Mouse (Mus musculus) embryonic facial prominence, embryonic 10.5 days (tissue): ENCODE results near the gene Nosip. TPM values are rescaled to one million over a fixed set of nuclear protein-coding genes. Genes with fewer than 3 reads are reported as not detected.
A peak's percentile ranks its signal among the peaks of the same experiment; 100 is the strongest.

Source experiments
- DNase-seq: peaks from one replicate; pipeline ENCODE4 v3.0.0-alpha.2; 2017; ENCODE audit warnings: low spot score
- H3K27ac ChIP-seq: fragments of 300-500 bp; sonication (generic); replicated peaks from 2 replicates; pipeline ENCODE4 v1.5.1; 2016; ENCODE audit warnings: mild to moderate bottlenecking
- H3K27me3 ChIP-seq: fragments of 300-500 bp; sonication (generic); replicated peaks from 2 replicates; pipeline ENCODE4 v1.6.1; 2016; ENCODE audit warnings: low read depth, mild to moderate bottlenecking; ENCODE audit not compliant: poor library complexity, severe bottlenecking
- H3K36me3 ChIP-seq: fragments of 300-500 bp; sonication (generic); replicated peaks from 2 replicates; pipeline ENCODE4 v1.6.1; 2016; ENCODE audit warnings: mild to moderate bottlenecking, moderate library complexity
- H3K4me1 ChIP-seq: fragments of 300-500 bp; sonication (generic); 2 replicates; pipeline ENCODE4 v1.6.1; 2016
- H3K4me3 ChIP-seq: fragments of 300-500 bp; sonication (generic); 2 replicates; pipeline ENCODE4 v1.5.1; 2016; ENCODE audit warnings: mild to moderate bottlenecking, moderate library complexity
- H3K9me3 ChIP-seq: fragments of 300-500 bp; sonication (generic); 2 replicates; pipeline ENCODE4 v1.6.1; 2016; ENCODE audit warnings: mild to moderate bottlenecking
- WGBS: fragments of 180-500 bp; shearing (Covaris S2); methylation state at CpG from one replicate; pipeline ENCODE4 v1.1.7; 2016; 5-methylcytosine and 5-hydroxymethylcytosine counted together
- polyA plus RNA-seq: library from polyadenylated mRNA; unstranded; fragments of >200 nt; fragmentation: Nextera tagmentation; extraction: Ambion mirVana; gene quantifications from 2 replicates; pipeline ENCODE4 v1.2.1, GENCODE M21; 2016

The Nosip gene
- polyA plus RNA-seq, 1 experiment from 2014 or later: 70.8 TPM

- DNase-seq: no peak
- 88% methylated on average over 15 of the region's 15 CpGs for WGBS
- Histone ChIP-seq H3K4me1 (peaks cover 26% of the 10 kb centered on the region), H3K27ac (no peak overlapping the region), H3K36me3 (peaks cover 35% of the 10 kb centered on the region), H3K4me3 (no peak overlapping the region), H3K9me3 (no peaks in the 10 kb centered on the region), H3K27me3 (peaks cover 7% of the 10 kb centered on the region; the same call in 1 of the 2 replicates)
Measured at GRCm38 (mm10) chr7:45024281-45025248, 37.7 kb upstream of the Nosip start.

GRCm38 (mm10) chr7:45025601-45026220, 36.5 kb upstream of the Nosip start:
- no peak for DNase-seq
- WGBS: 80% methylated on average over 8 of the region's 8 CpGs
- peaks cover 46% of the 10 kb centered on the region for H3K36me3 ChIP-seq
- peaks cover 20% of the 10 kb centered on the region for H3K4me1 ChIP-seq
- H3K27me3 ChIP-seq: 0 out of 2 replicates have a peak, but pooled peaks cover 2% of the 10 kb centered on the region
- no peaks in the 10 kb centered on the region for H3K9me3 ChIP-seq
- H3K4me3 ChIP-seq: peak overlapping the region; percentile 8; the same call in 1 of the 2 replicates
- H3K27ac ChIP-seq: 0 out of 2 replicates have a peak overlapping the region, but pooled peaks have one; percentile 24

DNA sequence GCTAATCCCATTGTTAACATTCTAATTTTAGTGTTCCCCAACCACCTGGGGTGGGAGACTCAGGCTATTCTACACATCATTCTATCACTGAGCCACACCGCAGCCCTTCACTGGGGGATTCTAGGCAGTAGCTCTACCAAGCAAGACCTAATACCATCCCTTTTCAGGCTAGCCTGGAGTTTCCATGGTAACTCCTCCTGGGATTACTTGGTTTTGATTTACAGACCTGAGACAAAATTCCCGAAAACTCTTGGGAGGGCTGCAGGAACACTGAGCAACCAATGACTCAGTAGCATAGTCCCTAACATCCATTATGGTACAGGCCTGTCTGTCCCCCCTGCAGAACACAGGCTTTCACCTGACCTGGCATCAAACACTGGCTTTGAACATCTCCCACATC, 36.0 kb upstream of the Nosip start:
- WGBS: 66% methylated on average over 2 of the region's 2 CpGs
- H3K9me3 ChIP-seq: no peaks in the 10 kb centered on the region
- peaks cover 52% of the 10 kb centered on the region for H3K36me3 ChIP-seq
- H3K27ac ChIP-seq: no peak overlapping the region
- H3K4me1 ChIP-seq: peaks cover 16% of the 10 kb centered on the region
- H3K4me3 ChIP-seq: no peak overlapping the region
- DNase-seq: no peak
- H3K27me3 ChIP-seq: no peaks in the 10 kb centered on the region

- no peaks in the 10 kb centered on the region for H3K9me3 ChIP-seq
- WGBS: 93% methylated on average over 9 of the region's 9 CpGs
- peaks cover 15% of the 10 kb centered on the region for H3K4me1 ChIP-seq
- H3K27me3 ChIP-seq: no peaks in the 10 kb centered on the region
- H3K4me3 ChIP-seq: no peak overlapping the region
- no peak overlapping the region for H3K27ac ChIP-seq
- no peak for DNase-seq
- peaks cover 67% of the 10 kb centered on the region for H3K36me3 ChIP-seq
Measured at GRCm38 (mm10) chr7:45027761-45028160, 34.5 kb upstream of the Nosip start.

GRCm38 (mm10) chr7:45028351-45028750, 33.9 kb upstream of the Nosip start:
- Histone ChIP-seq H3K4me3 (no peak overlapping the region), H3K27ac (no peak overlapping the region), H3K4me1 (peaks cover 15% of the 10 kb centered on the region), H3K9me3 (no peaks in the 10 kb centered on the region), H3K36me3 (peaks cover 73% of the 10 kb centered on the region), H3K27me3 (no peaks in the 10 kb centered on the region)
- WGBS: 95% methylated on average over 11 of the region's 11 CpGs
- DNase-seq: no peak

DNA sequence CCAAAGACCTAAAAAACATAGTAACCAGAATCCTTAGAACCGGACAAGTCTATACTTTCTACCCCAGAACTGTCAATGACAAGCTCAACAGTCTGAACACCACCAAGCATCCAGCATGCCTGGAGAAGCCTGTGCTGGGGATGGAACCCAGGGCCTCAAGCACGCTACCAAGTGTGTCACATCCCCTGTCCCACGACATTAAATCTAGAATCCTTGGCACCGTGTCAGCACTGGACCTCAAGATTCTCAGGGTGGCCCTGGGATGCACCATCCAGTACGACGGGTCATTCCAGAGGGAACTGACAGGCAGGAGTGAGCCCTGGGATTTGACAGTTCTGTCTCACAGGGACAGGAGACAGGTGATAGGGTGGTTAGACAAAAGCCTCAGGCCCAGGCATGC, 32.2 kb upstream of the Nosip start:
- peaks cover 15% of the 10 kb centered on the region for H3K4me1 ChIP-seq
- no peaks in the 10 kb centered on the region for H3K9me3 ChIP-seq
- peaks cover 89% of the 10 kb centered on the region for H3K36me3 ChIP-seq
- no peak overlapping the region for H3K27ac ChIP-seq
- H3K27me3 ChIP-seq: no peaks in the 10 kb centered on the region
- no peak for DNase-seq
- WGBS: 95% methylated on average over 6 of the region's 6 CpGs
- no peak overlapping the region for H3K4me3 ChIP-seq

GRCm38 (mm10) chr7:45030857-45031256, 31.4 kb upstream of the Nosip start:
- peaks cover 11% of the 10 kb centered on the region for H3K4me1 ChIP-seq
- 96% methylated on average over 8 of the region's 8 CpGs for WGBS
- no peak overlapping the region for H3K27ac ChIP-seq
- H3K27me3 ChIP-seq: no peaks in the 10 kb centered on the region
- no peaks in the 10 kb centered on the region for H3K9me3 ChIP-seq
- H3K4me3 ChIP-seq: no peak overlapping the region
- peaks cover 98% of the 10 kb centered on the region for H3K36me3 ChIP-seq
- DNase-seq: no peak

- WGBS: 95% methylated on average over 19 of the region's 19 CpGs
- H3K4me3 ChIP-seq: no peak overlapping the region
- H3K36me3 ChIP-seq: peaks cover 100% of the 10 kb centered on the region
- H3K4me1 ChIP-seq: no peaks in the 10 kb centered on the region
- H3K27me3 ChIP-seq: no peaks in the 10 kb centered on the region
- no peak for DNase-seq
- H3K9me3 ChIP-seq: no peaks in the 10 kb centered on the region
- H3K27ac ChIP-seq: no peak overlapping the region
Measured at GRCm38 (mm10) chr7:45033722-45034359, 28.4 kb upstream of the Nosip start.

DNA sequence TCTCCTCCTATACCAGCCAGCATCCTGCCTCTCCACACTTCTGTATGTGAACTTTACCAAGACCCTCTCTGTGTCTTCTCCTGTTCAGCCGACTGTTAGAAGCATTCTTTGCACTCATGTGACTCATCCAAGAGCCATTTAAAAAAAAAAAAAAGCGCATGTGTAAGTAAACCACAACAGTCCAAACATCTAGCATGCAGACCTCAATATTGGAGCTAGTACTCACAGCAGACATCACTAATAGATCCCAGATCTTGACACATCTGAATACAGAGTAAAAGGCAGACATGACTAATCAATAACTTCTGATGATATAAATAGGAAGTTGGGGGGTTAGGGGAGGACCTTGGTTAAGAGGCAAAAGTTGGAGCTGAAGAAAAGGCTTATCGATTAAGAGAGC, 26.6 kb upstream of the Nosip start:
- no peak overlapping the region for H3K27ac ChIP-seq
- no peaks in the 10 kb centered on the region for H3K4me1 ChIP-seq
- H3K27me3 ChIP-seq: no peaks in the 10 kb centered on the region
- H3K36me3 ChIP-seq: peaks cover 100% of the 10 kb centered on the region
- no peak overlapping the region for H3K4me3 ChIP-seq
- WGBS: 87% methylated on average over 3 of the region's 3 CpGs
- no peak for DNase-seq
- no peaks in the 10 kb centered on the region for H3K9me3 ChIP-seq

GRCm38 (mm10) chr7:45036702-45037101, 25.5 kb upstream of the Nosip start:
- peaks cover 100% of the 10 kb centered on the region for H3K36me3 ChIP-seq
- 87% methylated on average over 11 of the region's 11 CpGs for WGBS
- H3K4me3 ChIP-seq: no peak overlapping the region
- DNase-seq: no peak
- H3K27me3 ChIP-seq: no peaks in the 10 kb centered on the region
- no peak overlapping the region for H3K27ac ChIP-seq
- no peaks in the 10 kb centered on the region for H3K4me1 ChIP-seq
- no peaks in the 10 kb centered on the region for H3K9me3 ChIP-seq

GRCm38 (mm10) chr7:45037720-45038361, 24.4 kb upstream of the Nosip start:
- 73% methylated on average over 7 of the region's 7 CpGs for WGBS
- Histone ChIP-seq H3K27ac (no peak overlapping the region), H3K27me3 (no peaks in the 10 kb centered on the region), H3K4me3 (0 out of 2 replicates have a peak overlapping the region, but pooled peaks have one; percentile 21), H3K36me3 (peaks cover 100% of the 10 kb centered on the region), H3K9me3 (no peaks in the 10 kb centered on the region), H3K4me1 (no peaks in the 10 kb centered on the region)
- peak; percentile 65 for DNase-seq

DNA sequence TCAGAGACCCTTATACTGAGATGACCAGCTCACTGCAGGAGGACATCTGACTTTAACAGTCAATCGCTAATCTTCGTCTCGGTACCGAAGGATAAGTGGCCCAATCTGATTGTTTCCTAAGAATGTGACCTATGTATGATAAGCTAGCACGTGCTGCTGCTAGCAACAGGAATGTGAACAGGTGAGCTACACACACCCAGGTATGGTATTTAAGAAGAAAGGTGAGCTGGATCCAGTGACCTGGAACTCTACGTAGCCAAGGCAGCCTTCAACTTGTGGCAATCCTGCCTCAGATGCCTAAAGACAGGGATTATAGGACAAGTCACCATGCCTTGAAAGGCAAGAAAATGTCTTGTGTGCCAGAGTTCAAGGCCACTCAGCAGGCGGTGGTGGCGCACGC, 23.8 kb upstream of the Nosip start:
- WGBS: 94% methylated on average over 9 of the region's 9 CpGs
- peaks cover 100% of the 10 kb centered on the region for H3K36me3 ChIP-seq
- DNase-seq: no peak

More for the DNA sequence above, 23.8 kb upstream of the Nosip start:
- H3K4me3 ChIP-seq: no peak overlapping the region
- no peaks in the 10 kb centered on the region for H3K9me3 ChIP-seq
- no peaks in the 10 kb centered on the region for H3K27me3 ChIP-seq
- H3K4me1 ChIP-seq: no peaks in the 10 kb centered on the region
- no peak overlapping the region for H3K27ac ChIP-seq
